Mouse (Mus musculus) gastrocnemius, postnatal 36 days (tissue): ENCODE results near the gene Rad54l. TPM values are rescaled to one million over a fixed set of nuclear protein-coding genes. Genes with fewer than 3 reads are reported as not detected.

Source experiments
- DNase-seq, 2 experiments: peaks; one replicate each; pipeline ENCODE4 v3.0.0; 2022
- intact Hi-C: fragments of 180-260 bp; cut with DNase I; formaldehyde crosslinking; loops from one replicate; pipeline ENCODE4 v1.15.1; 2025
- long read RNA-seq, 2 experiments: library from polyadenylated mRNA; stranded (forward); transcript quantifications; one replicate each; pipeline ENCODE4 v2.0.0; 2021
- total RNA-seq, 2 experiments: library from RNA; stranded (reverse); gene quantifications; 2 replicates each; pipeline ENCODE4 v1.2.3; 2021

Rad54l gene
- under 1 TPM; 0.77 to 0.99 TPM for total RNA-seq
- long read RNA-seq, experiment 1: 0 reads
- long read RNA-seq, experiment 2, partial matches to known transcripts: 0 of 1 reads
- long read RNA-seq, experiment 2, other reads (novel, unspliced or antisense): 1 of 1 reads

GRCm38 (mm10) chr4:116123602-116124519 lies at the start of gene Rad54l, which contains the start of gene Pomgnt1:
TSS of gene Rad54l (minus strand) at chr4:116123690.
TSS of gene Pomgnt1 (plus strand) at chr4:116123840.
- DNase-seq: peak; percentile 48 to 70
- intact Hi-C loops: no loop called here

GRCm38 (mm10) chr4:116173072-116173471 lies 49.6 kb upstream of the Rad54l start, which contains the start of the genes 1700042G07Rik and Gm49337:
TSS of gene 1700042G07Rik (plus strand) at chr4:116173372.
TSS of gene Gm49337 (plus strand) at chr4:116173384.
- intact Hi-C loops: no loop called here

GRCm38 (mm10) chr4:116169353-116169672 lies 45.8 kb upstream of the Rad54l start:
- intact Hi-C loops: loop anchor here (5.0 kb wide), 1 partner anchor 118 kb away; no protein-coding TSS in a partner anchor
- no peak for DNase-seq

More at GRCm38 (mm10) chr4:116173072-116173471, 49.6 kb upstream of the Rad54l start, which contains the start of the genes 1700042G07Rik and Gm49337:
- no peak for DNase-seq

GRCm38 (mm10) chr4:116168617-116169352 lies 45.3 kb upstream of the Rad54l start:
- intact Hi-C loops: loop anchor here (5.0 kb wide), 1 partner anchor 119 kb away; no protein-coding TSS in a partner anchor
- DNase-seq: peak in 1 of 2 experiments; percentile 67

- intact Hi-C loops: loop anchor here (5.0 kb wide), 1 partner anchor 120 kb away; no protein-coding TSS in a partner anchor
- no peak for DNase-seq
These were observed 43.9 kb upstream of the Rad54l start, which contains the start of gene Tspan1 for GRCm38 (mm10) chr4:116167404-116167803. TSS of gene Tspan1 (minus strand) at chr4:116167601.

- no peak for DNase-seq
- intact Hi-C loops: loop anchor here (5.0 kb wide), 1 partner anchor 121 kb away; no protein-coding TSS in a partner anchor
These were observed 42.4 kb upstream of the Rad54l start for GRCm38 (mm10) chr4:116165708-116166407.

GRCm38 (mm10) chr4:116164759-116165554 lies 41.5 kb upstream of the Rad54l start:
- intact Hi-C loops: loop anchor here (5.0 kb wide), 1 partner anchor 122 kb away; no protein-coding TSS in a partner anchor
- DNase-seq: no peak

GRCm38 (mm10) chr4:116162142-116162541 lies 38.7 kb upstream of the Rad54l start:
- intact Hi-C loops: no loop called here
- no peak for DNase-seq

- no peak for DNase-seq
- intact Hi-C loops: no loop called here
These were observed 37.3 kb upstream of the Rad54l start for GRCm38 (mm10) chr4:116160769-116161168.

GRCm38 (mm10) chr4:116159912-116160311 lies 36.4 kb upstream of the Rad54l start:
- intact Hi-C loops: no loop called here

GRCm38 (mm10) chr4:116157882-116158281 lies 34.4 kb upstream of the Rad54l start:
- no peak for DNase-seq
- intact Hi-C loops: no loop called here

More at GRCm38 (mm10) chr4:116159912-116160311, 36.4 kb upstream of the Rad54l start:
- no peak for DNase-seq

- intact Hi-C loops: no loop called here
- no peak for DNase-seq
These were observed 29.2 kb upstream of the Rad54l start for GRCm38 (mm10) chr4:116152702-116153101.

GRCm38 (mm10) chr4:116151238-116151637 lies 27.7 kb upstream of the Rad54l start, which contains the start of gene Lurap1:
TSS of gene Lurap1 (minus strand) at chr4:116151338.
- intact Hi-C loops: no loop called here
- DNase-seq: no peak

GRCm38 (mm10) chr4:116150862-116151221 lies 27.4 kb upstream of the Rad54l start:
- intact Hi-C loops: no loop called here
- DNase-seq: no peak

- intact Hi-C loops: no loop called here
- peak; percentile 50 to 52 for DNase-seq
These were observed 26.8 kb upstream of the Rad54l start for GRCm38 (mm10) chr4:116150156-116150861.

- intact Hi-C loops: no loop called here
- no peak for DNase-seq
These were observed 26.3 kb upstream of the Rad54l start for GRCm38 (mm10) chr4:116149812-116150155.

- DNase-seq: peak; percentile 56 to 66
- intact Hi-C loops: no loop called here
These were observed 20.6 kb upstream of the Rad54l start for GRCm38 (mm10) chr4:116143891-116144717.
